Mouse (Mus musculus): Measurements from ENCODE around the gene Desi1.

DNA sequence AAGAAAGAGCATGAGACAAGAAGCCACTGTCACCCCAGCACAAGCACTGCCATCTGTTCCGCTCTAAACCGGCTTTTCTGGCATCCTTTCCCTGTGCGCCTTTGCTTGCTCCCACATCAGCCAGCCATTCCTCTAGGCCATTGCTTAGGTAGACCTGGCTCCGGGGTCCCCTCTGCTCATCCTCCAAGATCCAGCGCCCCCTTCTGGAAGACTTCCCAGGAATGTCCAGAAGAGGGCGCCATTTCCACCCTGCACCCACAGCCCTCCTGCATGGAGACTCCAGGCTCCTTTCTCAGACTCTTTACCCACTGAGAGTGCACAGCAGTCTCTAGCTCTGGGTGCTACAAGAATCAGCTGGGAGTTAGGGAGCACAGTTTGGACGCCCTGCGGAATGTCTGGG is 77.2 kb downstream of the Desi1 start:
- TF ChIP-seq GATA1 (IDR thresholded peaks at IDR 0.05; ENCODE audit: borderline replicate concordance, low read length) (no peak), FLI1 (IDR thresholded peaks at IDR 0.05; ENCODE audit: low read length) (no peak)
